Mouse (Mus musculus): ENCODE measurements around the gene Tbx3. TPM values are rescaled to one million over a fixed set of nuclear protein-coding genes. Genes with fewer than 3 reads are reported as not detected.

Tbx3 gene
- total RNA-seq, 1 experiment = 47.9 TPM

- H3K36me3 ChIP-seq (ENCODE audit: control insufficient read depth, insufficient read depth, low read length, poor library complexity, severe bottlenecking) = no peaks in the 10 kb centered on the region
- H3K4me1 ChIP-seq (ENCODE audit: control insufficient read depth in 2 of 2, insufficient read depth in 2 of 2, low read length in 2 of 2, poor library complexity in 1 of 2) = peaks cover 11 to 19% of the 10 kb centered on the region in 2 experiments
- TF ChIP-seq HCFC1 (IDR thresholded peaks at IDR 0.05; ENCODE audit: borderline replicate concordance, insufficient read depth, low read length) = no peak
- TF ChIP-seq CHD2 (IDR thresholded peaks at IDR 0.05; ENCODE audit: low read depth, low read length) = no peak
- TF ChIP-seq ZNF384 (IDR thresholded peaks at IDR 0.05; ENCODE audit: low read depth, low read length) = no peak
- no peak for TF ChIP-seq MAFK (IDR thresholded peaks at IDR 0.05; ENCODE audit: insufficient read depth, low read depth, low read length)
- TF ChIP-seq ZC3H11A (IDR thresholded peaks at IDR 0.05; ENCODE audit: borderline replicate concordance, low read depth, low read length) = no peak
- H3K4me3 ChIP-seq (ENCODE audit: insufficient read depth in 1 of 2, low read depth in 1 of 2, low read length in 2 of 2, poor library complexity in 1 of 2, severe bottlenecking in 1 of 2) = no peak overlapping the region
- DNase-seq (ENCODE audit: low read depth, low spot score) = no peak
- no peaks in the 10 kb centered on the region for H3K9me3 ChIP-seq (ENCODE audit: control insufficient read depth, insufficient read depth, low read depth, low read length)
- peak overlapping the region; percentile 23; the same call in 1 of the 2 replicates for H3K9ac ChIP-seq (ENCODE audit: insufficient read depth, low read depth, low read length, poor library complexity, severe bottlenecking)
- in situ Hi-C loops (cut with MboI; ENCODE audit: low sequenced_read_pairs in 2 of 2, unreplicated experiment in 2 of 2) = loop anchor here (10.0 to 25.0 kb wide), 2 partner anchors 172 to 1501 kb away; partner anchors contain the start of genes Fbxw8 (in 1 of the 2), Hrk (in 1 of the 2) and Tbx5 (in 1 of the 2)
- no peak overlapping the region for H3K27ac ChIP-seq (ENCODE audit: insufficient read depth, low read depth, low read length, poor library complexity, severe bottlenecking)
Measured at GRCm38 (mm10) chr5:119663241-119663640, 7.2 kb upstream of the Tbx3 start.

- no peak for DNase-seq (ENCODE audit: low read depth, low spot score)
- H3K9me3 ChIP-seq (ENCODE audit: control insufficient read depth, insufficient read depth, low read depth, low read length) = no peaks in the 10 kb centered on the region
- no peak for TF ChIP-seq CHD2 (IDR thresholded peaks at IDR 0.05; ENCODE audit: low read depth, low read length)
- TF ChIP-seq ZNF384 (IDR thresholded peaks at IDR 0.05; ENCODE audit: low read depth, low read length) = no peak
- no peak for TF ChIP-seq HCFC1 (IDR thresholded peaks at IDR 0.05; ENCODE audit: borderline replicate concordance, insufficient read depth, low read length)
- no peak for TF ChIP-seq ZC3H11A (IDR thresholded peaks at IDR 0.05; ENCODE audit: borderline replicate concordance, low read depth, low read length)
- TF ChIP-seq MAFK (IDR thresholded peaks at IDR 0.05; ENCODE audit: insufficient read depth, low read depth, low read length) = no peak
- no peak overlapping the region for H3K4me3 ChIP-seq (ENCODE audit: insufficient read depth in 1 of 2, low read depth in 1 of 2, low read length in 2 of 2, poor library complexity in 1 of 2, severe bottlenecking in 1 of 2)
- in situ Hi-C loops (cut with MboI; ENCODE audit: low sequenced_read_pairs in 2 of 2, unreplicated experiment in 2 of 2) = loop anchor here (10.0 to 25.0 kb wide), 2 partner anchors 171 to 1501 kb away; partner anchors contain the start of genes Fbxw8 (in 1 of the 2), Hrk (in 1 of the 2) and Tbx5 (in 1 of the 2)
- no peaks in the 10 kb centered on the region for H3K36me3 ChIP-seq (ENCODE audit: control insufficient read depth, insufficient read depth, low read length, poor library complexity, severe bottlenecking)
- H3K9ac ChIP-seq (ENCODE audit: insufficient read depth, low read depth, low read length, poor library complexity, severe bottlenecking) = no peak overlapping the region
- no peak overlapping the region for H3K27ac ChIP-seq (ENCODE audit: insufficient read depth, low read depth, low read length, poor library complexity, severe bottlenecking)
- H3K4me1 ChIP-seq (ENCODE audit: control insufficient read depth in 2 of 2, insufficient read depth in 2 of 2, low read length in 2 of 2, poor library complexity in 1 of 2) = peaks cover 13 to 20% of the 10 kb centered on the region in 2 experiments
Measured at GRCm38 (mm10) chr5:119663747-119664146, 6.7 kb upstream of the Tbx3 start.

- Histone ChIP-seq H3K9ac (ENCODE audit: insufficient read depth, low read depth, low read length, poor library complexity, severe bottlenecking) (no peak overlapping the region), H3K36me3 (ENCODE audit: control insufficient read depth, insufficient read depth, low read length, poor library complexity, severe bottlenecking) (no peaks in the 10 kb centered on the region), H3K4me3 (ENCODE audit: insufficient read depth in 1 of 2, low read depth in 1 of 2, low read length in 2 of 2, poor library complexity in 1 of 2, severe bottlenecking in 1 of 2) (no peak overlapping the region), H3K27ac (ENCODE audit: insufficient read depth, low read depth, low read length, poor library complexity, severe bottlenecking) (no peak overlapping the region), H3K9me3 (ENCODE audit: control insufficient read depth, insufficient read depth, low read depth, low read length) (no peaks in the 10 kb centered on the region), H3K4me1 (ENCODE audit: control insufficient read depth in 2 of 2, insufficient read depth in 2 of 2, low read length in 2 of 2, poor library complexity in 1 of 2) (peaks cover 15 to 18% of the 10 kb centered on the region in 2 experiments)
- DNase-seq (ENCODE audit: low read depth, low spot score) = no peak
- in situ Hi-C loops (cut with MboI; ENCODE audit: low sequenced_read_pairs in 2 of 2, unreplicated experiment in 2 of 2) = loop anchor here (10.0 to 25.0 kb wide), 2 partner anchors 169 to 1503 kb away; partner anchors contain the start of genes Fbxw8 (in 1 of the 2), Hrk (in 1 of the 2) and Tbx5 (in 1 of the 2)
- TF ChIP-seq CHD2 (IDR thresholded peaks at IDR 0.05; ENCODE audit: low read depth, low read length) (no peak), ZNF384 (IDR thresholded peaks at IDR 0.05; ENCODE audit: low read depth, low read length) (no peak)
Measured at GRCm38 (mm10) chr5:119665739-119666138, 4.7 kb upstream of the Tbx3 start.

- H3K4me3 ChIP-seq (ENCODE audit: insufficient read depth in 1 of 2, low read depth in 1 of 2, low read length in 2 of 2, poor library complexity in 1 of 2, severe bottlenecking in 1 of 2) = no peak overlapping the region
- H3K9ac ChIP-seq (ENCODE audit: insufficient read depth, low read depth, low read length, poor library complexity, severe bottlenecking) = no peak overlapping the region
- no peaks in the 10 kb centered on the region for H3K9me3 ChIP-seq (ENCODE audit: control insufficient read depth, insufficient read depth, low read depth, low read length)
- no peak for DNase-seq (ENCODE audit: low read depth, low spot score)
- TF ChIP-seq HCFC1 (IDR thresholded peaks at IDR 0.05; ENCODE audit: borderline replicate concordance, insufficient read depth, low read length) (no peak), ZC3H11A (IDR thresholded peaks at IDR 0.05; ENCODE audit: borderline replicate concordance, low read depth, low read length) (no peak), MAFK (IDR thresholded peaks at IDR 0.05; ENCODE audit: insufficient read depth, low read depth, low read length) (no peak), CHD2 (IDR thresholded peaks at IDR 0.05; ENCODE audit: low read depth, low read length) (no peak), ZNF384 (IDR thresholded peaks at IDR 0.05; ENCODE audit: low read depth, low read length) (no peak)
- in situ Hi-C loops (cut with MboI; ENCODE audit: low sequenced_read_pairs in 2 of 2, unreplicated experiment in 2 of 2) = loop anchor here (10.0 to 25.0 kb wide), 2 partner anchors 167 to 1505 kb away; partner anchors contain the start of genes Fbxw8 (in 1 of the 2), Hrk (in 1 of the 2) and Tbx5 (in 1 of the 2)
- H3K27ac ChIP-seq (ENCODE audit: insufficient read depth, low read depth, low read length, poor library complexity, severe bottlenecking) = no peak overlapping the region
- H3K36me3 ChIP-seq (ENCODE audit: control insufficient read depth, insufficient read depth, low read length, poor library complexity, severe bottlenecking) = no peaks in the 10 kb centered on the region
- peaks cover 12 to 15% of the 10 kb centered on the region in 2 experiments for H3K4me1 ChIP-seq (ENCODE audit: control insufficient read depth in 2 of 2, insufficient read depth in 2 of 2, low read length in 2 of 2, poor library complexity in 1 of 2)
Measured at GRCm38 (mm10) chr5:119667356-119667940, 3.0 kb upstream of the Tbx3 start.
